Mouse (Mus musculus): ENCODE data around the gene Ankrd35.

- TF ChIP-seq POLR2A (IDR thresholded peaks at IDR 0.05; ENCODE audit: low read depth, low read length), result no peak
- peak; percentile 24; the same call in 1 of the 2 replicates for TF ChIP-seq CTCF (IDR thresholded peaks at IDR 0.05; ENCODE audit: extremely low read depth, insufficient read length, insufficient replicate concordance, low read depth, low read length)
These were observed 22.6 kb downstream of the Ankrd35 start for GRCm38 (mm10) chr3:96692506-96692905.

All from small intestine, adult 2 months (tissue).